Mouse (Mus musculus) thymus, adult 2 months (tissue): Measurements from ENCODE around the gene C530008M17Rik.

Experiments
- CTCF ChIP-seq: fragments of 200-500 bp; IDR thresholded peaks from 2 replicates; pipeline ENCODE4 v1.5.1; 2012; ENCODE audit warnings: mild to moderate bottlenecking, control low read depth, low read length, moderate library complexity, borderline replicate concordance; ENCODE audit not compliant: control insufficient read depth, poor library complexity, insufficient read depth; ENCODE audit errors: extremely low read depth
- POLR2A ChIP-seq: fragments of 200-500 bp; IDR thresholded peaks from 2 replicates; pipeline ENCODE4 v1.6.1; 2012; ENCODE audit warnings: mild to moderate bottlenecking, low read length, control low read depth, moderate library complexity; ENCODE audit not compliant: control insufficient read depth, poor library complexity, insufficient read depth; ENCODE audit errors: extremely low read depth

DNA sequence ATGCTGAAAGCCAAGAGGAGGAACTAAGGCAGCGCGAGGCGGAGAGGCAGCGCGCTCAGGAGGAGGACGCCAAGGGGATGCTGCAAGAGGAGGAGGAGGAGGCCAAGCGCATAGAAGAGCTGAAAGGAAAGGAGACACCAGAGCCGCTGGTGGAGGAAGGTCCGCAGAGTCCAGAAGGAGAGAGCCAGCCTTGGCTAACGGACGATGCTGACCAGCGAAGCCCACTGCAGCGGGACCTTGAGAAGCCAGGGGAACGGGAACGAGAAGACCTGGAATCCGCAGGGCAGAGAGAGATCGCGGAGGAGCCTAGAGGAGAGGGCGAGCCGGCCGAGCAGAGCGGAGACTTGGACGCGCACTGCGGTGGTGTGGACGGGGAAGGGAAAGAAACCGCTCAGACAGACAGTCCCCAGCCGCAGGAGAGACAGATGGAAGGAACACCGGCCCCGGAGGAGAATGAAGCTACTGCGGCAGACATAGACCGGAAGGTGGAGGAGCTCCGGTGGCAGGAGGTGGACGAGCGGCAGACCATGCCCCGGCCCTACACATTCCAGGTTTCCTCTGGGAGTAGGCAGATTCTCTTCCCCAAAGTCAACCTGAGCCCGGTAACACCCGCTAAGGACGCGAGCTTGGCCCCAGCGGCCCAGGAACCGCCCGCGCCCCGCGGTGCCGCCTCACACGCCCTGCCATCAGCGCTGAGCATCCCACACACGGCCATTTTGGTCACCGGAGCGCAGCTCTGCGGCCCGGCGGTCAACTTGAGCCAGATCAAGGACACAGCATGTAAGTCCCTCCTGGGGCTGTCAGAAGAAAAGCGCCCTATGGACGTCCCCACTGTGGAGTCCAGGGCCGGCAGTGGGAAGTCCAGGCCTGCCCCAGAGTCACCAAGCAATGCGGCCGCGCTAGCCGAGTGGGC, 201.0 kb downstream of the C530008M17Rik start:
- TF ChIP-seq POLR2A (no peak), CTCF (no peak)
